Mouse (Mus musculus): Measurements from ENCODE around the gene Krt87. TPM values are rescaled to one million over a fixed set of nuclear protein-coding genes. Genes with fewer than 3 reads are reported as not detected.

Krt87 gene
- polyA plus RNA-seq, 1 experiment from 2014 or later = not detected

DNA sequence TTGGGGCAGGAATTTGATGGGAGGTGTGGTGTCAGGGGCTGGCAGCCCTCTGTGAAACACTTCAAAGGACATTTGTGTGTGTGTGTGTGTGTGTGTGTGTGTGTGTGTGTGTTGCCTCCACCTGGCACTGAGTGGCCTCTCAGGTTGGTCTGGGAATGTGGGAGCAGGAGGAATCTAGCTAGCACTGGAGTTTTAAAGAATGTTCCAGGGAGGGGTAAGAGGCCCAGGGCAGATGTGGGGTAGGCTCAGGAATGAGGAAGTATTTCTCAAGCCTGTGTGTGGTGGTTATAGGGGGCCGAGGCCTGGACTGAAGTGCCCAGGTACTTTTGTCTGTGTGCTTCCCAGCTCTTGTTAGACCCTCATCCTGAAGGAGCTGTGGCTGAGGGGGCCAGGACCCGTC, 27.8 kb downstream of the Krt87 start, which contains the start of gene Krt7:
Krt7 (plus strand) TSS at position 269 of the 400 bp plus-strand sequence.
- H3K9me3 ChIP-seq (replicated peaks; ENCODE audit: control insufficient read depth, low read length) = no peaks in the 10 kb centered on the region
- H3K4me3 ChIP-seq (ENCODE audit: low read depth, low read length) = no peak within 1 kb of the TSS
- 52% methylated on average over 2 of the region's 2 CpGs for WGBS
- DNase-seq (ENCODE audit: low spot score) (no peak), ATAC-seq (no peak)
- H3K36me3 ChIP-seq (ENCODE audit: control insufficient read depth, insufficient read depth, low read length) = no peaks in the 10 kb centered on the region
- no peak within 1 kb of the TSS for H3K9ac ChIP-seq (ENCODE audit: low read length)
- no peak within 1 kb of the TSS for H3K27ac ChIP-seq (ENCODE audit: low read depth, low read length)
- H3K4me2 ChIP-seq (ENCODE audit: low read length) = no peak within 1 kb of the TSS
- 0 out of 2 replicates have a peak, but pooled peaks cover 14% of the 10 kb centered on the region for H3K27me3 ChIP-seq (replicated peaks; ENCODE audit: control insufficient read depth, insufficient read depth, low read length)
- H3K4me1 ChIP-seq (ENCODE audit: control insufficient read depth, insufficient read depth, low read length) = no peaks in the 10 kb centered on the region

DNA sequence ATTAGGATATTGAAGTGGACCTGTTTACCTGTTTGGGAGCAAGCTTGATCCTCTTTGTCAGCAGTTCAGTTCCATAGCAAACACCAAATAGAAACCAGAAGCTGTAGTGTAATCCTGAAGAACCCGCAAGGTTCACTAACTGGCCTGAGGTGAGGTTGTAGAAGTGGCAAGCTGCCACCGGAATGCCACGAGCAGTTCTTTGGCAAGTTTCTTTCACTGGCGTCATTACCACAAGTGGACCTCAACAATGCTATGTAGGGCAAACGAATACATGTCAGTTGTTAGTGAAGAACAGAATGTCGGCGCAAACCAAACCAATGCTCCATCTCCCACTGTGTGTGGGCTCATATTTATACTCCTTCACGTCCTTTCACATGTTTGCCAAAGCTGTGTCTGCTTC, 40.3 kb downstream of the Krt87 start:
- DNase-seq (ENCODE audit: low spot score) (no peak), ATAC-seq (no peak)
- Histone ChIP-seq H3K4me1 (ENCODE audit: control insufficient read depth, insufficient read depth, low read length) (no peaks in the 10 kb centered on the region), H3K4me2 (ENCODE audit: low read length) (no peak overlapping the region), H3K4me3 (ENCODE audit: low read depth, low read length) (no peak overlapping the region), H3K9me3 (replicated peaks; ENCODE audit: control insufficient read depth, low read length) (no peaks in the 10 kb centered on the region), H3K9ac (ENCODE audit: low read length) (no peak overlapping the region), H3K36me3 (ENCODE audit: control insufficient read depth, insufficient read depth, low read length) (no peaks in the 10 kb centered on the region), H3K27me3 (replicated peaks; ENCODE audit: control insufficient read depth, insufficient read depth, low read length) (no peaks in the 10 kb centered on the region), H3K27ac (ENCODE audit: low read depth, low read length) (no peak overlapping the region)
- WGBS = 74% methylated on average over 8 of the region's 8 CpGs

DNA sequence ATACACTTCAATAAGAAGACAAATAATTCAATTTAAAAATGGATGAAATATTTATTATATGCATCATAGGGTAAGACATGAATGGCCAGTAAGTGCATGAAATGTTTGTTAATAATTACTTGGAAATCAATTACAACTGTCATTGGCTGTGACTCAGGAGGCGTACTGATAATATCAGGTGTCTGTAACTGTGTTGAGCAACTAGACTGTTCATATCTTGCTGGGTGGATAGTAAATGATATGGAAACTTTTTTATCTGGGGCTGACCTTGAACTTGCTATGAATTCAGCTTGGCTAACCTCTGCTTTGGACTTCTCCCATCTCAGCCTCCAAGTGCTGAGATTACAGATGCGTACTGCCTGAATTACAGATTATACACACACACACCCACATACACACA, 40.9 kb downstream of the Krt87 start:
- H3K4me3 ChIP-seq (ENCODE audit: low read depth, low read length) = no peak overlapping the region
- 95% methylated on average over 2 of the region's 2 CpGs for WGBS
- DNase-seq (ENCODE audit: low spot score) = no peak
- no peak for ATAC-seq
- no peak overlapping the region for H3K9ac ChIP-seq (ENCODE audit: low read length)
- no peak overlapping the region for H3K27ac ChIP-seq (ENCODE audit: low read depth, low read length)
- H3K9me3 ChIP-seq (replicated peaks; ENCODE audit: control insufficient read depth, low read length) = no peaks in the 10 kb centered on the region
- H3K27me3 ChIP-seq (replicated peaks; ENCODE audit: control insufficient read depth, insufficient read depth, low read length) = no peaks in the 10 kb centered on the region
- H3K36me3 ChIP-seq (ENCODE audit: control insufficient read depth, insufficient read depth, low read length) = no peaks in the 10 kb centered on the region
- no peak overlapping the region for H3K4me2 ChIP-seq (ENCODE audit: low read length)
- no peaks in the 10 kb centered on the region for H3K4me1 ChIP-seq (ENCODE audit: control insufficient read depth, insufficient read depth, low read length)

DNA sequence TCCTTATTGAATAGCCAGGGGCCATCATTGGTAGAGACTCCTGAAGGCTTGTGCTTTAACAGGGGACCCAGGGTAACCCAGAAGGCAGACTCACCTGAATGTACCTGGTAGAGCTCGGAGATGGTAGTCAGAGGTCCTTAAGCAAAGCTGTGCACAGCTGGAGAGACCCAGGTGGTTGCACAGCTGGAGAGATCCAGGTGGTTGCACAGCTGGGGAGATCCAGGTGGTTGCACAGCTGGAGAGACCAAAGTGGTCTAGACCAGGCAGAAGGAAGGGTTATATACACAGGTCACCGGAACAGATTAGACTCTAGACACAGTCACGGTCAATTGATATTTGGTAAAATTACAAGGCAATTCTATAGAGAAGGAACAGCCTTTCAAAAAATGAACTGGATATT, 41.7 kb downstream of the Krt87 start:
- no peak overlapping the region for H3K27ac ChIP-seq (ENCODE audit: low read depth, low read length)
- DNase-seq (ENCODE audit: low spot score) = no peak
- H3K4me3 ChIP-seq (ENCODE audit: low read depth, low read length) = no peak overlapping the region
- no peaks in the 10 kb centered on the region for H3K36me3 ChIP-seq (ENCODE audit: control insufficient read depth, insufficient read depth, low read length)
- H3K4me2 ChIP-seq (ENCODE audit: low read length) = no peak overlapping the region
- no peaks in the 10 kb centered on the region for H3K27me3 ChIP-seq (replicated peaks; ENCODE audit: control insufficient read depth, insufficient read depth, low read length)
- ATAC-seq = no peak
- WGBS = 88% methylated on average over 3 of the region's 3 CpGs
- H3K9ac ChIP-seq (ENCODE audit: low read length) = no peak overlapping the region
- H3K9me3 ChIP-seq (replicated peaks; ENCODE audit: control insufficient read depth, low read length) = no peaks in the 10 kb centered on the region
- no peaks in the 10 kb centered on the region for H3K4me1 ChIP-seq (ENCODE audit: control insufficient read depth, insufficient read depth, low read length)

DNA sequence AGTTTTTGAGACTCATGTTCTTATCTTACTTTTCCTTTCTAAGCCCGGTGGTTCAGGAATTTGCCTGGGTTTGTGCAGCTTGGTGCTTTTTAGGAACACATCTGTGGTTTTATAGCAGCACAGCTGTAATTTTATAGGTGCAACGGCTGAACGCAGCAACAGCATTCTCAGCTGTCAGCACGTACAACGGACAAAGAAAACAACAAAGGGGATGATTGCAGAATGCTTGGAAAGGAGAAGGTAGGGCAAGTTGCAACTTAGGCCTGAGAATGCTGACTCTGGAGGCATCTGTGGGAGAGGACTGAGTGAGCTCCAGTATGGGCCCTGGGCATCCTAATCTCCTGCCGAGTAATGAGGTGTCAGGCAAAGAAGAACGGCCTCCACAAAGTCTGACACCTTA, 42.1 kb downstream of the Krt87 start:
- ATAC-seq (no peak), DNase-seq (ENCODE audit: low spot score) (no peak)
- Histone ChIP-seq H3K4me1 (ENCODE audit: control insufficient read depth, insufficient read depth, low read length) (no peaks in the 10 kb centered on the region), H3K27ac (ENCODE audit: low read depth, low read length) (no peak overlapping the region), H3K27me3 (replicated peaks; ENCODE audit: control insufficient read depth, insufficient read depth, low read length) (no peaks in the 10 kb centered on the region), H3K9me3 (replicated peaks; ENCODE audit: control insufficient read depth, low read length) (no peaks in the 10 kb centered on the region), H3K36me3 (ENCODE audit: control insufficient read depth, insufficient read depth, low read length) (no peaks in the 10 kb centered on the region), H3K9ac (ENCODE audit: low read length) (no peak overlapping the region), H3K4me3 (ENCODE audit: low read depth, low read length) (no peak overlapping the region), H3K4me2 (ENCODE audit: low read length) (no peak overlapping the region)
- 69% methylated on average over 7 of the region's 7 CpGs for WGBS

DNA sequence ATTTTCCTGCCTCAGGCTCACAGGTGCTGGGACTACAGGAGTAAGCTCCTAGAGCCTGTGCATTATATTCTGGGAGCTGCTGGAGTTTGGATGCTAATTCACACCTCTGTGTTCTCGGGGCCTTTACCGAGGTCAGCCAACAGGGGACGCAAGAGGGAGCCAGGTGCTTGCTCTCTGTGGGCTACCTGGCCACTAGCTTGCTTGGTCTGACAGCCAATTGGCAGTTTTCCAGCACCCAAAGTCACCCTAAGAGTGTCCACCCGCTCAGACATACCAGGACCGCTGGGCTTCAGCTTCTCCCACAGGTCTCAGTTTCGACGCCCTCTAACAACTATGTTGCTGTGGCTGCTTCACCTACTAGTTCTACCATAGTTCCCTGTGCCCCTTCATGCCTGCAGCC, 43.7 kb downstream of the Krt87 start:
- Histone ChIP-seq H3K9me3 (replicated peaks; ENCODE audit: control insufficient read depth, low read length) (no peaks in the 10 kb centered on the region), H3K27ac (ENCODE audit: low read depth, low read length) (no peak overlapping the region), H3K9ac (ENCODE audit: low read length) (no peak overlapping the region), H3K4me2 (ENCODE audit: low read length) (no peak overlapping the region), H3K4me3 (ENCODE audit: low read depth, low read length) (no peak overlapping the region), H3K36me3 (ENCODE audit: control insufficient read depth, insufficient read depth, low read length) (no peaks in the 10 kb centered on the region), H3K27me3 (replicated peaks; ENCODE audit: control insufficient read depth, insufficient read depth, low read length) (no peaks in the 10 kb centered on the region), H3K4me1 (ENCODE audit: control insufficient read depth, insufficient read depth, low read length) (no peaks in the 10 kb centered on the region)
- WGBS = 69% methylated on average over 7 of the region's 7 CpGs
- ATAC-seq (no peak), DNase-seq (ENCODE audit: low spot score) (no peak)

DNA sequence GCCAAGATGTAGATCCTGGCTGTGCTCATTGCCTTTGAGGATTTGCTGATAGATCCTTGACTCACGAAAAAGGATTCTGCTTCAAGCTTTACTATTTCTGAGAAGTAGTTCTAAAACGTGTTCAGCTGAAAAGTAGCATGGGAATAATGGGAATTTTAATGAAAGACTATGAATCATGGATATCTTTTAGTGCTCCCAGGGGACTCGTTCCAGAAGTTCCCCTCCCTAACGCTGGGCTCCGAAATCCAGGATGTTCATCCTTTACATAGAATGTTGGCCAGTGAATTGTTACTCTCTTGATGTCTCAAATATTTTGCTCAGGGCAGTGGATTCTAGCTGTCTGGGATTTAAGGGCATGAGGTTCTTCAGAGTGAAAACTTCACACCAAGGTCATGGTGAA, 46.4 kb downstream of the Krt87 start:
- 84% methylated on average over 5 of the region's 5 CpGs for WGBS
- H3K4me1 ChIP-seq (ENCODE audit: control insufficient read depth, insufficient read depth, low read length) = no peaks in the 10 kb centered on the region
- no peak for DNase-seq (ENCODE audit: low spot score)

DNA sequence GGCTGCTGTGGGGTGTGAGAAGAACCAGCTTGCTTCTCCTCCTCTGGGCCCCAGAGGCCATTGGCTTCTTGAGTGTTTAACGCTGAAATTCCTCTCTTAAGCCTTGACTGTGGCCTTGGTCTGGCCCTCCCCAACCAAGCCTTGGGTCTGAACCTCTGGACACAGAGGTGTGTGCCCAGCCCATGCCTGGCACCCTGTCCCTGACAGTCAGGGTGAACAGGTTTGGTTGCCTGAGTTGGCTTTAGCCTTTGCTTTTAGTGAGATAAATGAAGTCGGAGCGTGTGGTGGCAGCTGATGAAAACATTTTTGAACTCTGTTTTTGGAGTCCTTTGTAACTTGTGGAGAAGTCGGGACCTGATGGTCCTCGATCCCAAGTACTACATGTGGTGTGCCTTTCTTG, 48.4 kb downstream of the Krt87 start:
- H3K4me2 ChIP-seq (ENCODE audit: low read length) = no peak overlapping the region
- H3K9me3 ChIP-seq (replicated peaks; ENCODE audit: control insufficient read depth, low read length) = no peaks in the 10 kb centered on the region
- H3K27me3 ChIP-seq (replicated peaks; ENCODE audit: control insufficient read depth, insufficient read depth, low read length) = no peaks in the 10 kb centered on the region
- H3K4me3 ChIP-seq (ENCODE audit: low read depth, low read length) = no peak overlapping the region
- ATAC-seq (no peak), DNase-seq (ENCODE audit: low spot score) (no peak)
- 82% methylated on average over 5 of the region's 5 CpGs for WGBS
- H3K36me3 ChIP-seq (ENCODE audit: control insufficient read depth, insufficient read depth, low read length) = no peaks in the 10 kb centered on the region
- no peak overlapping the region for H3K9ac ChIP-seq (ENCODE audit: low read length)
- H3K4me1 ChIP-seq (ENCODE audit: control insufficient read depth, insufficient read depth, low read length) = no peaks in the 10 kb centered on the region
- no peak overlapping the region for H3K27ac ChIP-seq (ENCODE audit: low read depth, low read length)

More for the DNA sequence above, 46.4 kb downstream of the Krt87 start:
- H3K36me3 ChIP-seq (ENCODE audit: control insufficient read depth, insufficient read depth, low read length) = no peaks in the 10 kb centered on the region
- no peak overlapping the region for H3K27ac ChIP-seq (ENCODE audit: low read depth, low read length)
- H3K4me2 ChIP-seq (ENCODE audit: low read length) = no peak overlapping the region
- no peak for ATAC-seq
- no peak overlapping the region for H3K4me3 ChIP-seq (ENCODE audit: low read depth, low read length)
- no peaks in the 10 kb centered on the region for H3K9me3 ChIP-seq (replicated peaks; ENCODE audit: control insufficient read depth, low read length)
- no peak overlapping the region for H3K9ac ChIP-seq (ENCODE audit: low read length)
- no peaks in the 10 kb centered on the region for H3K27me3 ChIP-seq (replicated peaks; ENCODE audit: control insufficient read depth, insufficient read depth, low read length)

DNA sequence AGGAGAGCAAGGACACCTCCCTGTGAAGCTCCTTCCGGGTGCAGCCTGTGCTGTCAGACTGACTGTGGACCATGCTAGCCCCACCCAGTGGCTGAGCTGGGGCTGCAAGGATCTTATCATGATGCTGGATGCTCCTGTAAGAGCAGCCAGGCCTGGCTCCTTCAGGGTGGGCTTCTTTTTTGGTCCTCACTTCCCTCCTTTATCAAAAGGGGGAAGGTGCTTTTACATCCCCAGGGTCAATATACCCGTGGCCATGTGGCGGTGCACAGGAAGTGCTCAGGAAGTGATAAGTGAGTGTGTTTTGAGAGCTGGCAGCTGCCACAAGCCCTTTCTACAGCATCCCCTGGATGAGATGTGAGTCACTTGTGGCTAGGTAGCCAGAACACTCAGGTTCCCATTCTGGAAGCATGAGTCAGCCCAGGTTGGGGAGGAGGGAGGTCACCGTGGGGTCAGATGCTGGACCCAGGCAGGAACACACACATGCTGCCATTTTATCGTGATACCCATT, 50.5 kb downstream of the Krt87 start:
- H3K27me3 ChIP-seq (replicated peaks; ENCODE audit: control insufficient read depth, insufficient read depth, low read length) = no peaks in the 10 kb centered on the region
- DNase-seq (ENCODE audit: low spot score) (no peak), ATAC-seq (no peak)
- 68% methylated on average over 5 of the region's 5 CpGs for WGBS
- no peaks in the 10 kb centered on the region for H3K9me3 ChIP-seq (replicated peaks; ENCODE audit: control insufficient read depth, low read length)
- no peak overlapping the region for H3K27ac ChIP-seq (ENCODE audit: low read depth, low read length)
- no peaks in the 10 kb centered on the region for H3K36me3 ChIP-seq (ENCODE audit: control insufficient read depth, insufficient read depth, low read length)
- no peak overlapping the region for H3K9ac ChIP-seq (ENCODE audit: low read length)
- no peaks in the 10 kb centered on the region for H3K4me1 ChIP-seq (ENCODE audit: control insufficient read depth, insufficient read depth, low read length)
- no peak overlapping the region for H3K4me2 ChIP-seq (ENCODE audit: low read length)
- no peak overlapping the region for H3K4me3 ChIP-seq (ENCODE audit: low read depth, low read length)

Measured in forebrain, embryonic 14.5 days (tissue).